8 mouse cellular contexts compared by ENCODE assay signal in genomic region chr19:26607551-26608433, GRCm38 (mm10). TPM values are rescaled to one million over a fixed set of nuclear protein-coding genes. Genes with fewer than 3 reads are reported as not detected.
DNase-seq lines count a peak whose midpoint lies in the region; ATAC-seq and TF ChIP-seq lines count a peak whose summit lies in the region.

No protein-coding gene starts in this region.

- H3K9me3 ChIP-seq in hindbrain, embryonic 15.5 days: no peaks in the 10 kb centered on the region
- H3K9me3 ChIP-seq in midbrain, embryonic 12.5 days: no peaks in the 10 kb centered on the region

- peak overlapping the region; percentile 97 for H3K4me3 ChIP-seq in bone marrow, adult 2 months (replicated peaks; ENCODE audit: control insufficient read depth, low read depth, low read length)
- peak overlapping the region; percentile 82 for H3K4me3 ChIP-seq in hindbrain, embryonic 15.5 days
- peak overlapping the region; percentile 63 for H3K4me3 ChIP-seq in midbrain, embryonic 12.5 days

- peak overlapping the region; percentile 97 for H3K27ac ChIP-seq in bone marrow, adult 2 months (ENCODE audit: control insufficient read depth, insufficient read depth, low read depth, low read length, poor library complexity)
- H3K27ac ChIP-seq in hindbrain, embryonic 15.5 days (replicated peaks): peak overlapping the region; percentile 95
- 0 out of 2 replicates have a peak overlapping the region, but pooled peaks have one; percentile 26 for H3K27ac ChIP-seq in midbrain, embryonic 12.5 days (replicated peaks)

- intact Hi-C loops in left cerebral cortex, postnatal 14 days (cut with DNase I): loop anchor here (5.0 to 10.0 kb wide), 2 partner anchors 143 to 225 kb away; no protein-coding TSS in a partner anchor

- 3% methylated on average over 39 of the region's 39 CpGs for WGBS in bone marrow, adult 2 months
- WGBS in hindbrain, embryonic 15.5 days: under 1% methylated on average over 39 of the region's 39 CpGs
- WGBS in midbrain, embryonic 12.5 days: under 1% methylated on average over 38 of the region's 39 CpGs

- ATAC-seq in hindbrain, embryonic 15.5 days (ENCODE audit: low FRiP score, low read depth): no peak
- no peak for ATAC-seq in midbrain, embryonic 12.5 days (ENCODE audit: low FRiP score, low read depth)

- peak overlapping the region; percentile 97 for H3K4me2 ChIP-seq in hindbrain, embryonic 15.5 days
- H3K4me2 ChIP-seq in midbrain, embryonic 12.5 days (replicated peaks): peak overlapping the region; percentile 99

- DNase-seq in layer of hippocampus, adult 11-12 months (ENCODE audit: low spot score): peak; percentile 57
- DNase-seq in layer of hippocampus, adult 9-10 months (ENCODE audit: low spot score): no peak
- peak; percentile 27 to 45 for DNase-seq in frontal cortex, postnatal 25 days (ENCODE audit: low spot score in 2 of 2)
- peak; percentile 41 to 56 for DNase-seq in left cerebral cortex, postnatal 14 days (ENCODE audit: low spot score in 2 of 2)
- DNase-seq in urinary bladder, adult 2 months (ENCODE audit: low spot score): peak; percentile 44

- H3K36me3 ChIP-seq in hindbrain, embryonic 15.5 days: no peaks in the 10 kb centered on the region
- no peaks in the 10 kb centered on the region for H3K36me3 ChIP-seq in midbrain, embryonic 12.5 days

- H3K9ac ChIP-seq in hindbrain, embryonic 15.5 days: peak overlapping the region; percentile 51
- peak overlapping the region; percentile 59 for H3K9ac ChIP-seq in midbrain, embryonic 12.5 days (replicated peaks)

- TF ChIP-seq POLR2A in bone marrow, adult 2 months (IDR thresholded peaks at IDR 0.05; ENCODE audit: borderline replicate concordance, control insufficient read depth, low read depth, low read length): no peak

- no peak for TF ChIP-seq CTCF in bone marrow, adult 2 months (IDR thresholded peaks at IDR 0.05; ENCODE audit: control insufficient read depth, insufficient read depth, low read length)

- H3K4me1 ChIP-seq in bone marrow, adult 2 months (ENCODE audit: control insufficient read depth, insufficient read depth, low read length): no peaks in the 10 kb centered on the region
- H3K4me1 ChIP-seq in hindbrain, embryonic 15.5 days (replicated peaks): peaks cover 24% of the 10 kb centered on the region
- H3K4me1 ChIP-seq in midbrain, embryonic 12.5 days: peaks cover 22% of the 10 kb centered on the region

- 0 out of 2 replicates have a peak, but pooled peaks cover 10% of the 10 kb centered on the region for H3K27me3 ChIP-seq in hindbrain, embryonic 15.5 days
- H3K27me3 ChIP-seq in midbrain, embryonic 12.5 days: peaks cover 33% of the 10 kb centered on the region

RNA-seq across cellular contexts. Expression of gene Smarca2, which starts 2.9 kb away (rescaled TPM):
- 55.4 and 77.8 TPM in 2 replicates for polyA plus RNA-seq in bone marrow, adult 2 months (2011; ENCODE audit: insufficient read depth, insufficient read length, low replicate concordance, missing spikeins)
- polyA plus RNA-seq in hindbrain, embryonic 15.5 days (2015; fragmentation: Nextera tagmentation; extraction: Ambion mirVana): 109 and 110 TPM in 2 replicates
- total RNA-seq in left cerebral cortex, postnatal 14 days (2021): 100 to 1,000 TPM; 211 to 240 TPM
- 52.7 and 54.7 TPM in 2 replicates for polyA plus RNA-seq in midbrain, embryonic 12.5 days (2016; fragmentation: Nextera tagmentation; extraction: Ambion mirVana)
- 72.7 and 92.8 TPM in 2 replicates for polyA plus RNA-seq in urinary bladder, adult 2 months (2012; rRNA removed)

Comparison
In these comparisons a context has a peak if more than half of its experiments do, and no peak if none do; other contexts are left out.
1. H3K27ac ChIP-seq: peak in every context shown above with its lines; median percentile 97 in bone marrow, adult 2 months; 95 in hindbrain, embryonic 15.5 days; 26 in midbrain, embryonic 12.5 days.